ENCODE assay signal across 9 mouse cellular contexts in the genomic region with DNA sequence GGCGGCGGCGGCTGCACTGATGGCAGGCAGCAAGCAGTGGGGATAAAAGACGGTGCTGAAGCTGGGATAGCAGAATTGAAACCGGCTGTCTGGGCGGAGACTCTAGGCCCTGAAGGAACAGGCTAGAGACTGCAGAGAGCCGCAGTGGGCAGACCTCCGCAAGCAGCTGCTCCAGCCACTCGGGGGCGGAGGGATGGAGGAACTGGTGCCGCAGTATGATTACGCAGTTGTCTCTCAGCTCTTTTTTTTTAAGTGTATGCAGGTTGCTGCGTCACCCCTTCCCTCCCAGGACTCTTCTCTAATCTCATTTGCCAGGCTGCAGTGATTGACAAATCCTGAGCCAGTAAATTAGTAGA. TPM values are rescaled to one million over a fixed set of nuclear protein-coding genes. Genes with fewer than 3 reads are reported as not detected.
DNase-seq lines count a peak whose midpoint lies in the region; ATAC-seq lines count a peak whose summit lies in the region.
"Had no signal": no experiment of that assay in that cellular context is flagged by ENCODE, and none has a peak within 500 bp of the region (broad histone marks: within the 10 kb centered on the region; RNA-seq: fewer than 3 reads in every experiment).

Nap1l2 (minus strand) TSS at position 210 of the 356 bp plus-strand sequence.

- peak; percentile 95 for ATAC-seq in forebrain, embryonic 15.5 days (replicated peaks)
- ATAC-seq in hindbrain, embryonic 11.5 days (ENCODE audit: low FRiP score) = peak; percentile 90

- H3K4me1 ChIP-seq in forebrain, embryonic 15.5 days = no peaks in the 10 kb centered on the region
- no peaks in the 10 kb centered on the region for H3K4me1 ChIP-seq in hindbrain, embryonic 11.5 days (replicated peaks; ENCODE audit: control insufficient read depth, insufficient read depth, low read length)
- H3K4me1 ChIP-seq in midbrain, embryonic 10.5 days = no peaks in the 10 kb centered on the region

- peak within 1 kb of the TSS; percentile 54 for H3K4me3 ChIP-seq in forebrain, embryonic 15.5 days
- H3K4me3 ChIP-seq in hindbrain, embryonic 11.5 days (ENCODE audit: low read depth, low read length) = peak within 1 kb of the TSS; percentile 44
- H3K4me3 ChIP-seq in midbrain, embryonic 10.5 days = peak within 1 kb of the TSS; percentile 57

- no peaks in the 10 kb centered on the region for H3K36me3 ChIP-seq in forebrain, embryonic 15.5 days
- no peaks in the 10 kb centered on the region for H3K36me3 ChIP-seq in hindbrain, embryonic 11.5 days (ENCODE audit: control insufficient read depth, insufficient read depth, low read length)
- no peaks in the 10 kb centered on the region for H3K36me3 ChIP-seq in midbrain, embryonic 10.5 days

- H3K9ac ChIP-seq in forebrain, embryonic 15.5 days (replicated peaks) = peak within 1 kb of the TSS; percentile 55
- H3K9ac ChIP-seq in hindbrain, embryonic 11.5 days (ENCODE audit: low read depth, low read length) = peak within 1 kb of the TSS; percentile 29

- H3K27me3 ChIP-seq in forebrain, embryonic 15.5 days = no peaks in the 10 kb centered on the region
- H3K27me3 ChIP-seq in hindbrain, embryonic 11.5 days (ENCODE audit: control insufficient read depth, insufficient read depth, low read length) = peaks cover 9% of the 10 kb centered on the region
- peaks cover 64% of the 10 kb centered on the region for H3K27me3 ChIP-seq in midbrain, embryonic 10.5 days (ENCODE audit: low read depth, poor library complexity, severe bottlenecking)

- H3K9me3 ChIP-seq in forebrain, embryonic 15.5 days = no peaks in the 10 kb centered on the region
- no peaks in the 10 kb centered on the region for H3K9me3 ChIP-seq in hindbrain, embryonic 11.5 days (ENCODE audit: control insufficient read depth, low read length)
- no peaks in the 10 kb centered on the region for H3K9me3 ChIP-seq in midbrain, embryonic 10.5 days (replicated peaks)

- peak within 1 kb of the TSS; percentile 86 for H3K27ac ChIP-seq in forebrain, embryonic 15.5 days (replicated peaks)
- H3K27ac ChIP-seq in hindbrain, embryonic 11.5 days (ENCODE audit: low read depth, low read length) = peak within 1 kb of the TSS; percentile 56
- H3K27ac ChIP-seq in midbrain, embryonic 10.5 days (replicated peaks) = peak within 1 kb of the TSS; percentile 78

- DNase-seq in NIH3T3 (ENCODE audit: low read depth) = peak; percentile 64
- DNase-seq in cerebellum, adult 11 months = peak; percentile 81
- peak; percentile 58 for DNase-seq in hindbrain, embryonic 11.5 days (ENCODE audit: low spot score)
- peak; percentile 46 to 85 for DNase-seq in left cerebral cortex, adult 8-10 months (ENCODE audit: low spot score in 2 of 2)
- peak; percentile 56 for DNase-seq in midbrain, embryonic 10.5 days (ENCODE audit: low spot score)
- peak; percentile 90 for DNase-seq in telencephalon, adult 2 months (ENCODE audit: low read depth, low spot score)
- no peak for DNase-seq in thymus, postnatal 0 days (ENCODE audit: low spot score)

- WGBS in forebrain, embryonic 15.5 days = 28% methylated on average over 13 of the region's 13 CpGs
- WGBS in hindbrain, embryonic 11.5 days = 8% methylated on average over 13 of the region's 13 CpGs
- WGBS in midbrain, embryonic 10.5 days = 22% methylated on average over 13 of the region's 13 CpGs

- H3K4me2 ChIP-seq in forebrain, embryonic 15.5 days (replicated peaks) = peak within 1 kb of the TSS; percentile 45
- H3K4me2 ChIP-seq in hindbrain, embryonic 11.5 days (replicated peaks; ENCODE audit: low read depth, low read length) = peak within 1 kb of the TSS; percentile 37

RNA-seq across cellular contexts. Expression of gene Nap1l2, which starts in this region (rescaled TPM):
- polyA plus RNA-seq in forebrain, embryonic 15.5 days (2015; fragmentation: Nextera tagmentation; extraction: Ambion mirVana) = 40.3 and 42.8 TPM in 2 replicates
- polyA plus RNA-seq in hindbrain, embryonic 11.5 days (2014; fragmentation: Nextera tagmentation; extraction: Ambion mirVana) = 20.3 and 21.5 TPM in 2 replicates
- total RNA-seq in left cerebral cortex, adult 8-10 months (2022) = 100 to 1,000 TPM in 3 of 4 experiments, 10 to 100 TPM in 1; 89.5 to 113 (median 106) TPM
- 7.4 and 13.3 TPM in 2 replicates for polyA plus RNA-seq in midbrain, embryonic 10.5 days (2016; fragmentation: Nextera tagmentation; extraction: Ambion mirVana)
- polyA plus RNA-seq in thymus, postnatal 0 days (2015; fragmentation: Nextera tagmentation; extraction: Ambion mirVana) = 0.07 and 0.08 TPM in 2 replicates
- total RNA-seq: gastrocnemius, postnatal 4 days had no signal
